Mouse (Mus musculus): Measurements from ENCODE around the gene Wnk2. TPM values are rescaled to one million over a fixed set of nuclear protein-coding genes. Genes with fewer than 3 reads are reported as not detected.
A peak's percentile ranks its signal among the peaks of the same experiment; 100 is the strongest.

The Wnk2 gene
- polyA plus RNA-seq, 1 experiment: not detected

DNA sequence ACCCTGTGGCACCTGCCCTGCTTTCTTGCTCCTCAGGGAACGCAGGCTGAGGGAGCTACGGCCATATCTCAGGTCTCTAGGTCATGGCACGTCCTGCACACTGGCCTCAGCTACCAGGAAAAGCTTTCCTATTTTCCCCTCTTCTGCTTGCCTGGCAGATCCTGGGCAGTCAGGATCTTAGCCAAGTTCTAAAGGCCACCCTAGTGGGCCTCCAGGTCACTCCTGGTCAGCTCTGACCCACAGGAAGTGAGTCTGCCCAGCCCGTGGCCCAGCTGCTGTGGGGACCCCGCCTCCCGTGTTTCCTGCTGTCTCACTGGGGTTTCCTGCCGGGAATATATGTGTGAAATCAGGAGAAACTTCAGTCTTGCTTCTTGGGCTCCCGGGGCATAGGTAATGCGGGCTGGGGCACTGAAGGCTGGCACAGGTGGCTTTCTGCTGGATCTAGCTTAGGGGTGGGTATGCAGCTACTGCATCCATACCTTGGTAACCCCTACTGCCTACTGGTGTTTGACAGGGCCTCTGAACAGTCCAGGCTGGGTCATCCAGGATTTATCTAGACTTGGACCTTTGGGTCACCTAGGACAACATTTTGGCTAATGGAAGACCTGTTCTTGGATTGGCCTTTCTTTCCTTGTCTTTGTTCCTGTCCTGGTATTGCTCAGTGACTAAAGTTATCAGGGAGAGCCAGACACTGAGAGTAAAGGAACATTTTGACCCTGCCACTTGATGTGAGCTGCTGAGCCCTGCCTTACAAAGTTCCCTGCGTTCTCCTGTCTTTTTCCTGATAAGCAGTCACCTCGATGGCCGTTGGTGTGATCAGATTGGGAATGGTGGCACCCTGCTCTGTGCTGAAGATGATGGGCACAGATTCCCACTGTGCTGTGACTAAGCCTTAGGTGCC, 42.4 kb upstream of the Wnk2 start:
- H3K4me1 ChIP-seq (ENCODE audit: control insufficient read depth, insufficient read depth, low read length): peaks cover 15% of the 10 kb centered on the region
- no peak overlapping the region for H3K27ac ChIP-seq (ENCODE audit: insufficient read depth, low read length)
- no peak for TF ChIP-seq CTCF (IDR thresholded peaks at IDR 0.05; ENCODE audit: borderline replicate concordance, insufficient read depth, low read length)
- TF ChIP-seq POLR2A (IDR thresholded peaks at IDR 0.05; ENCODE audit: low read depth, low read length): no peak
- H3K4me3 ChIP-seq (ENCODE audit: insufficient read depth, low read length): no peak overlapping the region

DNA sequence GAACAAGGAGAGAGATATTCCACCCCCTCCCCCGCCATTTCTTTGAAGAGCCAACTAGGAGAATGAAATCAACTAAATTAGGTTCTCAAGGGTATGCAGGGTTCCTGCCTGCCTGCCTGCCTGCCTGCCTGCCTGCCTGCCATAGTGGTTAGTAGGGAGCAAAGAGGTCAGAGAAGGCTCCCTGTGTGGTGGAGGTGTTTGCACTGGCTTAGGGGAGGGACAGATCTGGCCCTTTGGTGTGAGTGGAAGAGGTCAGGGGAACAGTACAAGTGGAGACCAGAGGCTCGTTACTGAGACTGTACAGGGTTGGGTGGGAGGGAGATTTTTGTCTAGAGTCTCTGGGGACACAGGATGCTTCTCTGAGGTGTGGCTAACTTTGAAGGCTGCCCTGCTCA, 41.1 kb upstream of the Wnk2 start:
- TF ChIP-seq POLR2A (IDR thresholded peaks at IDR 0.05; ENCODE audit: low read depth, low read length): no peak
- no peak for TF ChIP-seq CTCF (IDR thresholded peaks at IDR 0.05; ENCODE audit: borderline replicate concordance, insufficient read depth, low read length)
- peaks cover 15% of the 10 kb centered on the region for H3K4me1 ChIP-seq (ENCODE audit: control insufficient read depth, insufficient read depth, low read length)
- no peak overlapping the region for H3K27ac ChIP-seq (ENCODE audit: insufficient read depth, low read length)
- no peak overlapping the region for H3K4me3 ChIP-seq (ENCODE audit: insufficient read depth, low read length)

DNA sequence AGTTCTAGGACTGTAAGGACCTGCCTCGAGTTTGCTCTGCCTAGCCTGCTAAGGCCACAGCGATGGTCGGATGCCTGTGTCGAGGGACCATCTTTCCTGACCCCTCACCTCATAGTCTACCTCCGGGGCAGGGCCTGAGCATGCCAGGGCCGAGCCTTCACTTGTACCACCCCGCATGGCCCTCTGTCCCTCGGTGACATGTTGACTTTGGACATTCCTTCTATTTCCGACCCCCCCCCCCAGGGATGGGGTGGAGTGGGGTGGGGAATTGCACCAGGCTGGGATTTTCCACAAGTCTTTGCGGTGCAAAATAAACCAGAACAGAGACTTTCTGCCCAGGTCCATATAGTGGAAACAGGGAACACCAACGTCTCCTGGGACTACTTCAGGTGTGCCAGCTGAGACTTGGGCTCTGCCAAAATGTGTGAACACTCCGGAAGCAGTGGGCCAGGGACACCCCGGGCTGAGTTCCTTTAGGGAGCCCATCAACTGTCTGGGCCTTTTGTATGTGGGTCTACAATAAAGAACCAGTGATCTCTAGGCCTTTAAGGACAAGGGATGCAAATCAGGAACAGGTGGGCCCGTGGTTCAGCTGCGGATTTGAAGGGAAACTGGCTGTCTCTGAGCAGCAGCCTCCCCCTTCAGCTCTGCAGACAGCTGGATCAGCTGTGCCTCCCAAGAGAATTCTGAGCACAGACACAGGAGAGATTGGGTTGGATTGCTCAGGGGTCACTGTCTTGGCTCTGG, 40.6 kb upstream of the Wnk2 start:
- peak overlapping the region; percentile 61 for H3K4me3 ChIP-seq (ENCODE audit: insufficient read depth, low read length)
- no peak overlapping the region for H3K27ac ChIP-seq (ENCODE audit: insufficient read depth, low read length)
- H3K4me1 ChIP-seq (ENCODE audit: control insufficient read depth, insufficient read depth, low read length): peaks cover 15% of the 10 kb centered on the region
- TF ChIP-seq CTCF (IDR thresholded peaks at IDR 0.05; ENCODE audit: borderline replicate concordance, insufficient read depth, low read length): no peak
- TF ChIP-seq POLR2A (IDR thresholded peaks at IDR 0.05; ENCODE audit: low read depth, low read length): no peak

DNA sequence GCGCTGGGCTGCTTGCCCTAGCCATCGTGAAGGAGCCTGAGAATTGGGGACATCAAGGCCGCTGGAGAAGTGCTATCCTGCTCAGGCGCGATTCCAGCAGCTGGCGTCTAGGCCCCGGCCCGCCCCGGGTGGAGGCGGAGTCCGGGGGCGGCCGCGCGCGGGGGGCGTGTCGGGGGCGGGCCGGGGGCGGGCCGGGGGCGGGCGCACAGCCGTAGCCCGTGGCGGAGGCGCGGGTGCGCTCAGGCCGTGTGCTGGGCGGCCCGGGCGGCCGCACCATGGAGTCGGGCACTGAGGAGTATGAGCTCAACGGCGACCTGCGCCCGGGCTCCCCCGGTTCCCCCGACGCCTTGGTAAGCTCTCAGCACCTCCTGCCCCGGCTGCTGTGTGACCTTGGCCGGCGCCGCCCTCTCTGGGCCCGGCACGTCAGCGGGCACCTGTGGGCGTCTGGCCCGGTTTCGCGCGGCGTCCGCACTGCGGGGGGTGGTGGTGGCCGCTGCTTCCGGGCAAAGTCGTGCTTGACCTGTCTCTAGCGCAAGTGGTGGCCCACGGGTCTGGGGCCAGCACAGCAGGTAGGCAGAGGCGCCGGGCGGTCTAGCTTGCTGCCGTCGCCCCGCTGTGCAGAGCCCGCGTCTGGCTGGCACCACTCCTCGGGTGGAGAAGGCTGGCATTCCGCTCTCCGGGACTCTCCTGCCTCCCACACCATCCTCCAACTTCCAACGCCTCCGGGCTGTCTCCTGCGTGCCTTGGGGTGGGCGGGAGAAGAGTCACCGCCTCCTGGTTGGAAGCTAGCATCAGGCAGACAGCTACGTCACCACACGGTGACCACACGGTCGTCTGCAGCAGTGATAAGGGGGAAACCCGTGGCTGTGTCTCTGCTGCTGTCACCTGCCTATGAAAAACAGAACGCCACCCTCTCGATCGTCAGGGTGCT, 39.7 kb upstream of the Wnk2 start, which contains the start of gene Ninj1:
Gene Ninj1 (plus strand): TSS at position 198 of the 931 bp plus-strand sequence.
- peaks cover 15% of the 10 kb centered on the region for H3K4me1 ChIP-seq (ENCODE audit: control insufficient read depth, insufficient read depth, low read length)
- TF ChIP-seq POLR2A (IDR thresholded peaks at IDR 0.05; ENCODE audit: low read depth, low read length) (peak; percentile 91), CTCF (IDR thresholded peaks at IDR 0.05; ENCODE audit: borderline replicate concordance, insufficient read depth, low read length) (no peak)
- peak within 1 kb of the TSS; percentile 61 for H3K4me3 ChIP-seq (ENCODE audit: insufficient read depth, low read length)
- peak within 1 kb of the TSS; percentile 32; the same call in 1 of the 2 replicates for H3K27ac ChIP-seq (ENCODE audit: insufficient read depth, low read length)

DNA sequence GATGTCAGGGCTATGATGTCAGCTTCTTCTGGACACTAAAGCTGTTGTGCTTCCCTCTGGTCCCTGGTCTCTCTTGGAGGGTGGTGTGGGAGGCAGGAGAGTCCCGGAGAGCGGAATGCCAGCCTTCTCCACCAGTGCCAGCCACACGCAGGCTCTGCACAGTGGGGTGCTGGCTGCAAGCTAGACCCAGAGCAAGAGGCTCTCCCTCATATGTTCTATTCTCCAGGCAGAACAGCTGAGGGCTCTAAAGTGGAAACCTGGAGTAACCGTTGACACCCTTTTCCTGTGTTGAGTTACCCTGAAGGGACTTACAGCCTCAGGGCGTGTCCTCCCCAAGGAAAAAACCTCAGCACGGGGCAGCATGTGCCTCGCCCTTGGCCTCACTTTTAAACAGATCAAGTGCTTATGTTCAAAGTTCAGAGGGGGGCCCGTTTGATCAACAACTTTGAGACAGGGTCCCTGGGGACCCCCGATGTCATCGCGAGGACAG, 39.0 kb upstream of the Wnk2 start:
- Histone ChIP-seq H3K4me1 (ENCODE audit: control insufficient read depth, insufficient read depth, low read length) (peaks cover 14% of the 10 kb centered on the region), H3K4me3 (ENCODE audit: insufficient read depth, low read length) (no peak overlapping the region)
- TF ChIP-seq CTCF (IDR thresholded peaks at IDR 0.05; ENCODE audit: borderline replicate concordance, insufficient read depth, low read length) (no peak), POLR2A (IDR thresholded peaks at IDR 0.05; ENCODE audit: low read depth, low read length) (no peak)

DNA sequence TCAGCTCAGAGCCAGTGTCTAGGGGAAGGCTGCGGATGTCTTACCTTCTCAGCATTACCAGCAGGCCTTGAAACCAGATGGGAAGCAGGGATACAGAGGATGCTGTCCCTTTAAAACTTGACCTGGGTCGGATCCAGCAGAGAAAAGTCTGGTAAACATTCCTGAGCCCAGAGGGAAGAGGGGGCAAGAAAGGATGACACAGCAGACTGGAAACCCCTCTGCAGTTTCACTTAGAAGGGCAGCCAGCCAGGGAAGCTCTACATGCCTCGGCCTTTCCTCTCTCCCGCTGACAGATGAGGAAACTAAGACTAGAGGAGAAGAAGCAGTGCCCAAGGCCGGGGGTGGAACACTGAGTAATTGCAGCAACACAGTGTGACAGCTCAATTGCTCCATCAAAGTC, 35.8 kb upstream of the Wnk2 start:
- TF ChIP-seq POLR2A (IDR thresholded peaks at IDR 0.05; ENCODE audit: low read depth, low read length): no peak
- TF ChIP-seq CTCF (IDR thresholded peaks at IDR 0.05; ENCODE audit: borderline replicate concordance, insufficient read depth, low read length): no peak
- no peak overlapping the region for H3K4me3 ChIP-seq (ENCODE audit: insufficient read depth, low read length)
- H3K27ac ChIP-seq (ENCODE audit: insufficient read depth, low read length): no peak overlapping the region
- H3K4me1 ChIP-seq (ENCODE audit: control insufficient read depth, insufficient read depth, low read length): peaks cover 3% of the 10 kb centered on the region

More for the DNA sequence above, 39.0 kb upstream of the Wnk2 start:
- H3K27ac ChIP-seq (ENCODE audit: insufficient read depth, low read length): peak overlapping the region; percentile 24; the same call in 1 of the 2 replicates

DNA sequence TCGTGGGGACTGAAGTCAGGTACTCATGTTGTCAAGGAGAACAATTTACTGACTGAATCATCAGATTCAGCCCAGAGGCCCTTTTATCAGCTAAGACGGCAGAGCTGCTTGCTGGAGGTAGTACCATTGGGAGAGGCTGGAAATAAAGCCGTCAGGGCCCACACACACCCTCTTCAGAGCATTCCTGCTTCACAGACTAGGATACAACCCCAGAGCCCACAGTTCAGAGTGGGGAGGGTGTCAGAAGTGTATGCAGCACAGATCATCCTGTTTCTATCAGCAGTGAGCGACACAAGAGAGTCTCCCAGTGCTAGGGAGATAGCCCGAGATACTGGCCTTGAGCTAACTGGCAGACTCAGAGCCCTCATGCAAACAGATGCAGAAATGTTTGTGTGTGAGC, 35.3 kb upstream of the Wnk2 start:
- H3K4me3 ChIP-seq (ENCODE audit: insufficient read depth, low read length): no peak overlapping the region
- no peak for TF ChIP-seq POLR2A (IDR thresholded peaks at IDR 0.05; ENCODE audit: low read depth, low read length)
- no peak for TF ChIP-seq CTCF (IDR thresholded peaks at IDR 0.05; ENCODE audit: borderline replicate concordance, insufficient read depth, low read length)

DNA sequence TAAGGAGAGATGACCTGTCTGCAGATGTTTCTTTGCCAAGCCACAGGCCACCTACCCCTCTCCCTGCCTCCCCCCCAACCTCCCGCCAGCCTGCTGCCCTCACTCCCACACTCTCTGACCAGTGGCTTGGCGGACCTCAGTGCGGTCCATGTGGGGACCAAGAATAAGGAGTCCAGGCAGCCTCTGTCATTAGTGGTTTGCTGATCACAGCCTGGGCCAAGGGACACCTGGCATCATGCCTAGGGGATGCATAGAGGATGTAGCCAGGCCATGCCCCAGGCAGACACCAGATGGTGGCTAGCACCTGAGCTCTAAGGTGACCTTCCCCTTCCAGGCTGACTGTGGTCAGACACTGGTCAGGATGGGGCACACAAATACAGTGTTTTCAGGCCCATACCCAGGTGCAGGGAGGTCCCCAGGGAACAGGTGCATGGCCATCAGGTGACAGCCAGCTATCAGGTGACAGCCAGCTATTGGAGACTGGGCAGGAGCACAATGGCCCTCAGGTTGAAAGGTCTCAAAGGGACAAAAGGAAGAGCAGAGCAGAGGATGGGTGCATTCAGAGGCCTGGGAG, 33.7 kb upstream of the Wnk2 start:
- Histone ChIP-seq H3K4me1 (ENCODE audit: control insufficient read depth, insufficient read depth, low read length) (no peaks in the 10 kb centered on the region; the same call in 1 of the 2 replicates), H3K4me3 (ENCODE audit: insufficient read depth, low read length) (no peak overlapping the region), H3K27ac (ENCODE audit: insufficient read depth, low read length) (no peak overlapping the region)
- TF ChIP-seq POLR2A (IDR thresholded peaks at IDR 0.05; ENCODE audit: low read depth, low read length): no peak
- TF ChIP-seq CTCF (IDR thresholded peaks at IDR 0.05; ENCODE audit: borderline replicate concordance, insufficient read depth, low read length): no peak

More for the DNA sequence above, 35.3 kb upstream of the Wnk2 start:
- Histone ChIP-seq H3K27ac (ENCODE audit: insufficient read depth, low read length) (no peak overlapping the region), H3K4me1 (ENCODE audit: control insufficient read depth, insufficient read depth, low read length) (no peaks in the 10 kb centered on the region; the same call in 1 of the 2 replicates)

All from embryonic fibroblast, embryonic 13.5 days (primary cell).